Mouse (Mus musculus) forebrain, postnatal 0 days (tissue): ENCODE measurements around the gene Rdh1. TPM values are rescaled to one million over a fixed set of nuclear protein-coding genes. Genes with fewer than 3 reads are reported as not detected.
"Not testable (repeated sequence)": the region's sequence is repeated elsewhere in the genome, so short reads cannot be mapped to it uniquely, and the experiment has no call there.

Experiments used
- ATAC-seq: fragments of 200-750 bp; cut with Nextera tagmentation; 2 replicates; pipeline ENCODE4 v1.8.0; 2017; ENCODE audit warnings: mild to moderate bottlenecking, moderate library complexity
- DNase-seq: peaks from one replicate; pipeline ENCODE4 v3.0.0-alpha.2; 2015
- H3K27ac ChIP-seq: fragments of 300-500 bp; sonication (generic); 2 replicates; pipeline ENCODE4 v1.5.1; 2014; ENCODE audit warnings: low read depth, mild to moderate bottlenecking, antibody characterized with exemption, low read length, moderate library complexity, mixed read lengths
- H3K27me3 ChIP-seq: fragments of 300-500 bp; sonication (generic); 2 replicates; pipeline ENCODE4 v1.6.1; 2014; ENCODE audit warnings: mild to moderate bottlenecking, low read length, mixed read lengths; ENCODE audit not compliant: insufficient read depth
- H3K36me3 ChIP-seq: fragments of 300-500 bp; sonication (generic); 2 replicates; pipeline ENCODE4 v1.6.1; 2014; ENCODE audit warnings: mild to moderate bottlenecking, moderate library complexity; ENCODE audit not compliant: insufficient read depth
- H3K4me1 ChIP-seq: fragments of 300-500 bp; sonication (generic); 2 replicates; pipeline ENCODE4 v1.6.1; 2014; ENCODE audit warnings: antibody characterized with exemption; ENCODE audit not compliant: insufficient read depth
- H3K4me2 ChIP-seq: fragments of 300-500 bp; sonication (generic); 2 replicates; pipeline ENCODE4 v1.6.1; 2014; ENCODE audit warnings: low read depth, mild to moderate bottlenecking, moderate library complexity
- H3K4me3 ChIP-seq: fragments of 300-500 bp; sonication (generic); 2 replicates; pipeline ENCODE4 v1.5.1; 2014; ENCODE audit warnings: low read depth, low read length, mixed read lengths
- H3K9ac ChIP-seq: fragments of 300-500 bp; sonication (generic); 2 replicates; pipeline ENCODE4 v1.6.1; 2014; ENCODE audit warnings: mild to moderate bottlenecking
- H3K9me3 ChIP-seq: fragments of 300-500 bp; sonication (generic); 2 replicates; pipeline ENCODE4 v1.6.1; 2016; ENCODE audit warnings: low read length
- CTCF ChIP-seq: sonication (generic); IDR thresholded peaks from 2 replicates; pipeline ENCODE4 v1.5.1; 2016; ENCODE audit warnings: antibody characterized with exemption, control low read depth, low read depth
- WGBS: fragments of 180-500 bp; shearing (Covaris S2); extraction: QIAGEN DNeasy Blood & Tissue Kit; methylation state at CpG from one replicate; pipeline ENCODE4 v1.1.7; 2014; 5-methylcytosine and 5-hydroxymethylcytosine counted together
- polyA plus RNA-seq: library from polyadenylated mRNA; unstranded; fragments of >200 nt; fragmentation: Nextera tagmentation; extraction: Ambion mirVana; gene quantifications from 2 replicates; pipeline ENCODE4 v1.2.1, GENCODE M21; 2015
- total RNA-seq: library from RNA; depleted of rRNA; stranded (reverse); fragments of >200 nt; gene quantifications from 2 replicates; pipeline ENCODE4 v1.2.3, GENCODE M21; 2014; rRNA removed

Gene Rdh1
- total and polyA plus RNA-seq, 2 experiments from 2014 or later = 0.24 TPM; not detected in 1

GRCm38 (mm10) chr10:127801612-127802011 lies 42.1 kb downstream of the Rdh1 start:
- TF ChIP-seq CTCF = no peak
- no peak overlapping the region for H3K4me2 ChIP-seq
- H3K36me3 ChIP-seq = no peaks in the 10 kb centered on the region
- H3K27me3 ChIP-seq = no peaks in the 10 kb centered on the region
- no peak overlapping the region for H3K4me3 ChIP-seq
- H3K4me1 ChIP-seq = no peaks in the 10 kb centered on the region
- ATAC-seq = no peak
- WGBS = 90% methylated on average over 2 of the region's 2 CpGs
- H3K9me3 ChIP-seq = no peaks in the 10 kb centered on the region
- H3K9ac ChIP-seq = no peak overlapping the region
- no peak overlapping the region for H3K27ac ChIP-seq
- DNase-seq = no peak

GRCm38 (mm10) chr10:127802236-127802635 lies 42.7 kb downstream of the Rdh1 start:
- no peak for ATAC-seq
- H3K27ac ChIP-seq = no peak overlapping the region
- no peaks in the 10 kb centered on the region for H3K4me1 ChIP-seq
- H3K36me3 ChIP-seq = no peaks in the 10 kb centered on the region
- H3K9ac ChIP-seq = no peak overlapping the region
- no peak for TF ChIP-seq CTCF
- H3K4me3 ChIP-seq = no peak overlapping the region
- WGBS = 78% methylated on average over 5 of the region's 5 CpGs
- no peak for DNase-seq
- H3K27me3 ChIP-seq = no peaks in the 10 kb centered on the region
- H3K9me3 ChIP-seq = no peaks in the 10 kb centered on the region
- H3K4me2 ChIP-seq = no peak overlapping the region

DNA sequence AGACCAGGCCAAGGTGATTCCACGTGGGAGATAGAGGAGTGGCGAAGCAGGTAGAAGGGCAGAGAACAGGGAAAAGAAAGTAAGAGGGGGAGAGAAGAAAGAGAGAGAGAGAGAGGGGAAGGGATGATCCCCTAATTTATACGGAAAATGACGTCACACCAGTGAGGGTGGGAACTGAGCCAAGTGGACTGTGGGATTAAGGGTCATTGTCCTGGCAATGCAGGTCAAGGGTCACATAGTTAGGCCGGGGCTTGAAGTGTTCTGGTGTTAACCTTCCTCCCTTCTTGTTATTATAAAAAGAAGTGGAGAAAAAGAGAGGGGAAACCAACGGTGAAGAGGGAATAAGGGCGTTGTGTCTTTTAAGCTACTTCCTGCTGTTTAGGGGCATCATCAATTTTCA lies 44.9 kb downstream of the Rdh1 start:
- no peaks in the 10 kb centered on the region for H3K27me3 ChIP-seq
- DNase-seq (no peak), ATAC-seq (no peak)
- H3K4me3 ChIP-seq = no peak overlapping the region
- WGBS = 66% methylated on average over 7 of the region's 7 CpGs
- no peaks in the 10 kb centered on the region for H3K36me3 ChIP-seq
- no peak overlapping the region for H3K27ac ChIP-seq
- H3K4me1 ChIP-seq = no peaks in the 10 kb centered on the region
- no peak for TF ChIP-seq CTCF
- no peak overlapping the region for H3K4me2 ChIP-seq
- H3K9ac ChIP-seq = no peak overlapping the region
- H3K9me3 ChIP-seq = no peaks in the 10 kb centered on the region

DNA sequence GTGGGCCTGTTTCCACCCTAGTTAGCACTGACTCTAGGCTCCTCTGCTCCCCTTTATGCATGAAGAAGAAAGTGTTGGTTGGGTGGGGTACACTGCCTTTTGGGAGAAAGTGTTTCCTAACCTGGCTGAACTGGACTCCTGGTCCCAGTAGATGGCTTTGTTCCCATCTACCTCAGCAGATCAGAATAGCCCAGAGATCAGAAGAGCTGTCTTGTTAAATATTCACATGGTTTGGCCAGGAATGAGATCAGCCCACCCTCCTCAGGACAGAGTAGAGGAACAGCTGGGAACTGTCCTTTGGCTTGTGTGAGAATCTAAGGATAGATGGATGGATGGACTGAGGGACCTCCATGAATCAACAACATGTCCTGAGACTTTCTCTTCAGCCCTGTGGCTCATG lies 56.4 kb downstream of the Rdh1 start:
- no peaks in the 10 kb centered on the region for H3K4me1 ChIP-seq
- H3K27ac ChIP-seq = no peak overlapping the region
- no peaks in the 10 kb centered on the region for H3K27me3 ChIP-seq
- H3K4me3 ChIP-seq = no peak overlapping the region
- no peak for ATAC-seq
- H3K9me3 ChIP-seq = no peaks in the 10 kb centered on the region
- H3K36me3 ChIP-seq = no peaks in the 10 kb centered on the region
- no peak overlapping the region for H3K9ac ChIP-seq
- TF ChIP-seq CTCF = no peak
- H3K4me2 ChIP-seq = no peak overlapping the region
- no peak for DNase-seq

GRCm38 (mm10) chr10:127817268-127817910 lies 57.9 kb downstream of the Rdh1 start:
- H3K27me3 ChIP-seq, H3K9ac ChIP-seq, H3K27ac ChIP-seq, H3K4me1 ChIP-seq, H3K36me3 ChIP-seq, ATAC-seq, H3K9me3 ChIP-seq, H3K4me3 ChIP-seq, DNase-seq, H3K4me2 ChIP-seq: not testable (repeated sequence)
- WGBS = 84% methylated on average over 4 of the region's 4 CpGs

Other genes starting within 250 kb of the Rdh1 start
- 4.9 and 15.5 TPM in 2 replicates for gene Ndufa4l2, start 244.8 kb upstream of the Rdh1 start, total RNA-seq
- 15.2 and 15.5 TPM in 2 replicates for gene Ndufa4l2, start 244.8 kb upstream of the Rdh1 start, polyA plus RNA-seq
- gene Shmt2, start 237.3 kb upstream of the Rdh1 start, total RNA-seq = 31.5 and 43.8 TPM in 2 replicates
- gene Shmt2, start 237.3 kb upstream of the Rdh1 start, polyA plus RNA-seq = 39.0 and 39.9 TPM in 2 replicates
- 2.1 and 2.2 TPM in 2 replicates for gene Nxph4, start 225.2 kb upstream of the Rdh1 start, total RNA-seq
- 19.9 and 22.6 TPM in 2 replicates for gene Nxph4, start 225.2 kb upstream of the Rdh1 start, polyA plus RNA-seq
- 183 and 228 TPM in 2 replicates for gene Lrp1, start 138.6 kb upstream of the Rdh1 start, total RNA-seq
- gene Lrp1, start 138.6 kb upstream of the Rdh1 start, polyA plus RNA-seq = 42.2 and 70.4 TPM in 2 replicates
- gene Stat6, start 116.7 kb upstream of the Rdh1 start, total RNA-seq = 4.6 and 5.4 TPM in 2 replicates
- 4.3 and 4.4 TPM in 2 replicates for gene Stat6, start 116.7 kb upstream of the Rdh1 start, polyA plus RNA-seq
- gene Nemp1, start 92.8 kb upstream of the Rdh1 start, total RNA-seq = 3.4 and 6.1 TPM in 2 replicates
- 2.8 and 3.2 TPM in 2 replicates for gene Nemp1, start 92.8 kb upstream of the Rdh1 start, polyA plus RNA-seq
- gene Nab2, start 91.2 kb upstream of the Rdh1 start, total RNA-seq = 12.9 and 14.4 TPM in 2 replicates
- 4.5 and 4.8 TPM in 2 replicates for gene Nab2, start 91.2 kb upstream of the Rdh1 start, polyA plus RNA-seq
- gene Myo1a, start 54.6 kb upstream of the Rdh1 start, total RNA-seq = 0.15 and 0.29 TPM in 2 replicates
- 0.28 and 0.35 TPM in 2 replicates for gene Myo1a, start 54.6 kb upstream of the Rdh1 start, polyA plus RNA-seq
- gene Tac2, start 35.2 kb upstream of the Rdh1 start, total RNA-seq = 0.46 and 2.8 TPM in 2 replicates
- gene Tac2, start 35.2 kb upstream of the Rdh1 start, polyA plus RNA-seq = 6.0 and 9.1 TPM in 2 replicates
- 7.5 and 11.9 TPM in 2 replicates for gene Zbtb39, start 20.2 kb upstream of the Rdh1 start, total RNA-seq
- 2.3 and 2.4 TPM in 2 replicates for gene Zbtb39, start 20.2 kb upstream of the Rdh1 start, polyA plus RNA-seq
- gene Gpr182, start 8.0 kb upstream of the Rdh1 start, total RNA-seq = 0.62 and 1.3 TPM in 2 replicates
- 1.5 and 1.7 TPM in 2 replicates for gene Gpr182, start 8.0 kb upstream of the Rdh1 start, polyA plus RNA-seq
- gene Rdh16f1, start 66 bp downstream of the Rdh1 start, total RNA-seq = not detected in 2 replicates
- gene Rdh16f1, start 66 bp downstream of the Rdh1 start, polyA plus RNA-seq = not detected in 2 replicates
- gene Rdh9, start 16.7 kb downstream of the Rdh1 start, total RNA-seq = 0.57 and 0.69 TPM in 2 replicates
- gene Rdh9, start 16.7 kb downstream of the Rdh1 start, polyA plus RNA-seq = 0.62 and 0.68 TPM in 2 replicates
- gene Rdh16, start 41.4 kb downstream of the Rdh1 start, total RNA-seq = 0.08 TPM in 1 of 2 replicates, not detected in the other
- gene Rdh16, start 41.4 kb downstream of the Rdh1 start, polyA plus RNA-seq = 0.07 TPM in 1 of 2 replicates, not detected in the other
- not detected in 2 replicates for gene Rdh19, start 90.2 kb downstream of the Rdh1 start, total RNA-seq
- not detected in 2 replicates for gene Rdh19, start 90.2 kb downstream of the Rdh1 start, polyA plus RNA-seq
- gene Rdh16f2, start 106.8 kb downstream of the Rdh1 start, total RNA-seq = not detected in 2 replicates
- not detected in 2 replicates for gene Rdh16f2, start 106.8 kb downstream of the Rdh1 start, polyA plus RNA-seq
- not detected in 2 replicates for gene Rdh7, start 129.1 kb downstream of the Rdh1 start, total RNA-seq
- not detected in 2 replicates for gene Rdh7, start 129.1 kb downstream of the Rdh1 start, polyA plus RNA-seq
- not detected in 2 replicates for gene Sdr9c7, start 138.8 kb downstream of the Rdh1 start, total RNA-seq
- gene Sdr9c7, start 138.8 kb downstream of the Rdh1 start, polyA plus RNA-seq = not detected in 2 replicates
- not detected in 2 replicates for gene Hsd17b6, start 247.9 kb downstream of the Rdh1 start, total RNA-seq
- gene Hsd17b6, start 247.9 kb downstream of the Rdh1 start, polyA plus RNA-seq = not detected in 2 replicates